Mouse (Mus musculus) olfactory bulb, adult 2 months (tissue): ENCODE data around the gene Aldh8a1.

Source experiments
- CTCF ChIP-seq: fragments of 200-500 bp; IDR thresholded peaks from 2 replicates; pipeline ENCODE4 v1.5.1; 2012; ENCODE audit warnings: low read depth, mild to moderate bottlenecking, low read length, moderate library complexity; ENCODE audit not compliant: insufficient read depth
- POLR2A ChIP-seq: fragments of 200-500 bp; IDR thresholded peaks from 2 replicates; pipeline ENCODE4 v1.6.1; 2012; ENCODE audit warnings: mild to moderate bottlenecking, low read depth, low read length, moderate library complexity; ENCODE audit not compliant: insufficient read depth

GRCm38 (mm10) chr10:21364946-21365345, 12.1 kb upstream of the Aldh8a1 start:
- TF ChIP-seq CTCF (no peak), POLR2A (no peak)
